Comparison of ENCODE assay signal across 25 mouse cellular contexts in the genomic region with DNA sequence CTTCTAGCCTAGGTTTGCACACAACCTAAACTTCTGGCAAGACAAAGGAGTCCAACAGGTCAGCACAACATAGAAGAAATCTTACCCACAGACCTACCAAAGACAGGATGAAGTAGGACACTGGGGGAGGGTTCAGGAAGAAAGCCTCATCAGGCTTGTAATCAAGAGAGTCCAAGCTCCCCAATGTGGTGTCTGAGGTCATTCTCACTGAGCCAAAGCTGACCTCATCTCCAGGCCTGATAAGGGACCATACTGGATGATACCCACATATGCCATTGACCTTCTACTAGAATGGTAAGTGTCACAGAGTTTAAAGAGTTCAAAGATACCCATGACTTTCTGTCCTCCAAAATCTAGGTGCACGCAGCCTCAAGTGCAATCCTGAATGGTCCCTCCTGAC. TPM values are rescaled to one million over a fixed set of nuclear protein-coding genes. Genes with fewer than 3 reads are reported as not detected.
DNase-seq lines count a peak whose midpoint lies in the region; ATAC-seq and TF ChIP-seq lines count a peak whose summit lies in the region.
"Had no signal": no experiment of that assay in that cellular context is flagged by ENCODE, and none has a peak within 500 bp of the region (broad histone marks: within the 10 kb centered on the region; RNA-seq: fewer than 3 reads in every experiment).

No protein-coding gene starts in this region.

- intact Hi-C loops in heart, postnatal 25 days (cut with DNase I) = no loop called here

- 86% methylated on average over 1 of the region's 1 CpGs for WGBS in liver, postnatal 0 days (ENCODE audit: insufficient replicate concordance)

- no peak overlapping the region for H3K4me3 ChIP-seq in liver, postnatal 0 days (ENCODE audit: low read depth, low read length)
- no peak overlapping the region for H3K4me3 ChIP-seq in layer of hippocampus, adult 2 months
- H3K4me3 ChIP-seq: embryonic facial prominence, embryonic 10.5 days; embryonic facial prominence, embryonic 12.5 days; forebrain, embryonic 13.5 days; forebrain, embryonic 15.5 days had no signal

- no peak overlapping the region for H3K4me2 ChIP-seq in liver, postnatal 0 days (ENCODE audit: low read depth, low read length)
- H3K4me2 ChIP-seq: embryonic facial prominence, embryonic 12.5 days; forebrain, embryonic 13.5 days; forebrain, embryonic 15.5 days had no signal

- ATAC-seq in liver, postnatal 0 days = 0 out of 2 replicates have a peak, but pooled peaks have one; percentile 31
- ATAC-seq: activated CD4-positive, CD25-positive, alpha-beta regulatory T cell, adult 4 months; CD4-positive, CD25-positive, alpha-beta regulatory T cell, adult 4 months; forebrain, embryonic 13.5 days; forebrain, embryonic 15.5 days; forebrain, postnatal 0 days; Patski had no signal

- no peak overlapping the region for H3K27ac ChIP-seq in liver, postnatal 0 days (ENCODE audit: low read depth)
- no peak overlapping the region for H3K27ac ChIP-seq in layer of hippocampus, adult 2 months
- H3K27ac ChIP-seq: embryonic facial prominence, embryonic 10.5 days; embryonic facial prominence, embryonic 12.5 days; forebrain, embryonic 13.5 days; forebrain, embryonic 15.5 days had no signal

- no peak for TF ChIP-seq EP300 in liver, postnatal 0 days (IDR thresholded peaks at IDR 0.05; ENCODE audit: low read depth)

- no peaks in the 10 kb centered on the region for H3K36me3 ChIP-seq in liver, postnatal 0 days (replicated peaks; ENCODE audit: insufficient read depth, low read length)
- H3K36me3 ChIP-seq: embryonic facial prominence, embryonic 10.5 days; embryonic facial prominence, embryonic 12.5 days; forebrain, embryonic 15.5 days; G1E had no signal

- peak; percentile 88 for DNase-seq in heart, adult 11 months
- DNase-seq in heart, postnatal 25 days (ENCODE audit: low spot score) = no peak
- DNase-seq in liver, postnatal 0 days = no peak
- no peak for DNase-seq in liver
- no peak for DNase-seq in layer of hippocampus, adult 2 months (ENCODE audit: low spot score in 2 of 2)
- DNase-seq: adrenal gland, postnatal 14 days; adrenal gland, postnatal 36 days; B cell, adult 2 months; cerebellum, adult 11-12 months; cerebellum, adult 2 months; cerebellum, adult 9-10 months; cerebellum, postnatal 10 days; cerebellum, postnatal 25 days; forebrain, postnatal 0 days had no signal

- no peaks in the 10 kb centered on the region for H3K9me3 ChIP-seq in liver, postnatal 0 days (ENCODE audit: low read length)
- H3K9me3 ChIP-seq: embryonic facial prominence, embryonic 10.5 days; embryonic facial prominence, embryonic 12.5 days; forebrain, embryonic 13.5 days; forebrain, embryonic 15.5 days; G1E had no signal

- peaks cover 9% of the 10 kb centered on the region for H3K4me1 ChIP-seq in liver, postnatal 0 days (ENCODE audit: insufficient read depth)
- H3K4me1 ChIP-seq: embryonic facial prominence, embryonic 10.5 days; embryonic facial prominence, embryonic 12.5 days; forebrain, embryonic 13.5 days; forebrain, embryonic 15.5 days had no signal

- H3K27me3 ChIP-seq in liver, postnatal 0 days (ENCODE audit: insufficient read depth, low read length) = no peaks in the 10 kb centered on the region
- H3K27me3 ChIP-seq: embryonic facial prominence, embryonic 12.5 days; forebrain, embryonic 13.5 days; forebrain, embryonic 15.5 days; Patski had no signal

- H3K9ac ChIP-seq in liver, postnatal 0 days (replicated peaks) = no peak overlapping the region
- H3K9ac ChIP-seq: embryonic facial prominence, embryonic 12.5 days; forebrain, embryonic 13.5 days; forebrain, embryonic 15.5 days; forebrain, postnatal 0 days had no signal

- no peak for TF ChIP-seq CTCF in liver, postnatal 0 days (IDR thresholded peaks at IDR 0.05; ENCODE audit: low read depth)
- TF ChIP-seq CTCF in layer of hippocampus, adult 2 months (conservative IDR thresholded peaks at IDR 0.05) = no peak

RNA-seq across cellular contexts. Expression of gene Gstm3, which starts 5.2 kb away (rescaled TPM):
- total RNA-seq in heart, postnatal 25 days (2021) = not detected
- 1.9 and 2.0 TPM in 2 replicates for polyA plus RNA-seq in liver, postnatal 0 days (2015; fragmentation: Nextera tagmentation; extraction: Ambion mirVana)
- total RNA-seq in layer of hippocampus, adult 2 months (2021) = not detected
- total RNA-seq: adrenal gland, postnatal 36 days; CH12.LX; forebrain, postnatal 0 days; G1E had no signal
- polyA plus RNA-seq: activated CD4-positive, CD25-positive, alpha-beta regulatory T cell, adult 4 months; CD4-positive, CD25-positive, alpha-beta regulatory T cell, adult 4 months; cerebellum, adult 2 months; cortical plate, adult 2 months; embryonic facial prominence, embryonic 10.5 days; embryonic facial prominence, embryonic 12.5 days; forebrain, embryonic 11.5 days; forebrain, embryonic 15.5 days; forebrain, postnatal 0 days; G1E; Patski had no signal

RNA-seq across cellular contexts. Expression of gene Gstm2, which starts 12.0 kb away (rescaled TPM):
- total RNA-seq in heart, postnatal 25 days (2021) = 100 to 1,000 TPM; 137 to 156 TPM
- polyA plus RNA-seq in liver, postnatal 0 days (2015; fragmentation: Nextera tagmentation; extraction: Ambion mirVana) = 11.7 TPM in 2 replicates
- total RNA-seq in layer of hippocampus, adult 2 months (2021) = 1 to 10 TPM; 2.3 to 3.6 TPM
- total RNA-seq: G1E had no signal
- polyA plus RNA-seq: activated CD4-positive, CD25-positive, alpha-beta regulatory T cell, adult 4 months; CD4-positive, CD25-positive, alpha-beta regulatory T cell, adult 4 months; G1E had no signal

RNA-seq across cellular contexts. Expression of gene Gstm6, which starts 30.7 kb away (rescaled TPM):
- total RNA-seq in heart, postnatal 25 days (2021) = 1 to 10 TPM; 1.6 to 3.2 TPM
- polyA plus RNA-seq in liver, postnatal 0 days (2015; fragmentation: Nextera tagmentation; extraction: Ambion mirVana) = 17.2 and 18.0 TPM in 2 replicates
- total RNA-seq in layer of hippocampus, adult 2 months (2021) = 10 to 100 TPM; 16.6 to 19.5 TPM
- polyA plus RNA-seq: activated CD4-positive, CD25-positive, alpha-beta regulatory T cell, adult 4 months; CD4-positive, CD25-positive, alpha-beta regulatory T cell, adult 4 months; G1E had no signal

RNA-seq across cellular contexts. Expression of gene Gstm7, which starts 42.6 kb away (rescaled TPM):
- total RNA-seq in heart, postnatal 25 days (2021) = 10 to 100 TPM; 77.7 to 79.7 TPM
- 39.2 and 42.2 TPM in 2 replicates for polyA plus RNA-seq in liver, postnatal 0 days (2015; fragmentation: Nextera tagmentation; extraction: Ambion mirVana)
- 100 to 1,000 TPM; 173 to 177 TPM for total RNA-seq in layer of hippocampus, adult 2 months (2021)
- total RNA-seq: CH12.LX, G1E had no signal
- polyA plus RNA-seq: G1E had no signal

RNA-seq across cellular contexts. Expression of gene Gstm1, which starts 43.5 kb away (rescaled TPM):
- 100 to 1,000 TPM; 224 to 232 TPM for total RNA-seq in heart, postnatal 25 days (2021)
- polyA plus RNA-seq in liver, postnatal 0 days (2015; fragmentation: Nextera tagmentation; extraction: Ambion mirVana) = 188 and 211 TPM in 2 replicates
- 100 to 1,000 TPM; 350 to 371 TPM for total RNA-seq in layer of hippocampus, adult 2 months (2021)
- total RNA-seq: G1E had no signal

Comparison
In these comparisons a context has a peak if more than half of its experiments do, and no peak if none do; other contexts are left out.
1. RNA of gene Gstm2, which starts 12.0 kb away (total RNA-seq): 137 to 156 TPM in heart, postnatal 25 days; 2.3 to 3.6 TPM in layer of hippocampus, adult 2 months; every median in the first group is over 10 times any median in the second.
2. RNA of gene Gstm6, which starts 30.7 kb away (total RNA-seq): 16.6 to 19.5 TPM in layer of hippocampus, adult 2 months; 1.6 to 3.2 TPM in heart, postnatal 25 days; every median in the first group is over 4 times any median in the second.